Mouse (Mus musculus) kidney, adult 2 months (tissue): ENCODE results near the gene Kmt2b. TPM values are rescaled to one million over a fixed set of nuclear protein-coding genes. Genes with fewer than 3 reads are reported as not detected.

Experiments used
- DNase-seq: peaks from one replicate; pipeline ENCODE4 v3.0.0; 2021
- H3K27ac ChIP-seq: fragments of 200-500 bp; 2 replicates; pipeline ENCODE4 v1.5.1; 2012; ENCODE audit warnings: low read depth, low read length, control low read depth, inconsistent platforms; ENCODE audit not compliant: insufficient read depth
- H3K27me3 ChIP-seq: fragments of 200-500 bp; replicated peaks from 2 replicates; pipeline ENCODE4 v1.6.1; 2012; ENCODE audit warnings: mild to moderate bottlenecking, moderate library complexity, low read length, inconsistent platforms; ENCODE audit not compliant: control insufficient read depth, insufficient read depth
- H3K36me3 ChIP-seq: fragments of 200-500 bp; 2 replicates; pipeline ENCODE4 v1.6.1; 2012; ENCODE audit warnings: mild to moderate bottlenecking, moderate library complexity, low read length, inconsistent platforms; ENCODE audit not compliant: control insufficient read depth, insufficient read depth
- H3K4me1 ChIP-seq: fragments of 200-500 bp; 2 replicates; pipeline ENCODE4 v1.6.1; 2011; ENCODE audit warnings: low read length; ENCODE audit not compliant: control insufficient read depth, insufficient read depth
- H3K4me3 ChIP-seq: fragments of 200-500 bp; 2 replicates; pipeline ENCODE4 v1.5.1; 2011; ENCODE audit warnings: mild to moderate bottlenecking, low read depth, low read length, control low read depth; ENCODE audit not compliant: insufficient read depth
- CTCF ChIP-seq: fragments of 200-500 bp; conservative IDR thresholded peaks from 2 replicates; pipeline ENCODE4 v1.5.1; 2011; ENCODE audit warnings: low read depth, mild to moderate bottlenecking, control low read depth, low read length, moderate library complexity, mixed read lengths; ENCODE audit not compliant: insufficient read depth, insufficient read length
- POLR2A ChIP-seq: fragments of 200-500 bp; IDR thresholded peaks from one replicate; pipeline ENCODE4 v1.6.1; 2011; ENCODE audit warnings: low read depth, low read length, control low read depth
- WGBS: fragments of 180-500 bp; shearing (Covaris S2); methylation state at CpG from one replicate; pipeline ENCODE4 v1.1.7; 2018; 5-methylcytosine and 5-hydroxymethylcytosine counted together
- polyA plus RNA-seq: library from polyadenylated mRNA; depleted of rRNA; stranded (reverse); fragments of >200 nt; gene quantifications from 2 replicates; pipeline ENCODE4 v1.2.3, GENCODE M21; 2012; rRNA removed

The Kmt2b gene
- polyA plus RNA-seq, 1 experiment: 26.7 TPM

GRCm38 (mm10) chr7:30526981-30527380, 61.5 kb downstream of the Kmt2b start:
- TF ChIP-seq POLR2A (no peak), CTCF (no peak)

GRCm38 (mm10) chr7:30526399-30526798, 62.1 kb downstream of the Kmt2b start:
- WGBS: 54% methylated on average over 17 of the region's 17 CpGs
- no peak for TF ChIP-seq CTCF
- TF ChIP-seq POLR2A: no peak
- no peaks in the 10 kb centered on the region for H3K36me3 ChIP-seq
- no peak for DNase-seq
- H3K4me1 ChIP-seq: no peaks in the 10 kb centered on the region
- H3K27ac ChIP-seq: no peak overlapping the region
- no peak overlapping the region for H3K4me3 ChIP-seq
- no peaks in the 10 kb centered on the region for H3K27me3 ChIP-seq

More at GRCm38 (mm10) chr7:30526981-30527380, 61.5 kb downstream of the Kmt2b start:
- 85% methylated on average over 14 of the region's 14 CpGs for WGBS
- Histone ChIP-seq H3K36me3 (no peaks in the 10 kb centered on the region), H3K4me1 (no peaks in the 10 kb centered on the region), H3K27ac (no peak overlapping the region), H3K4me3 (no peak overlapping the region), H3K27me3 (no peaks in the 10 kb centered on the region)
- no peak for DNase-seq

GRCm38 (mm10) chr7:30525954-30526353, 62.6 kb downstream of the Kmt2b start:
- TF ChIP-seq CTCF (no peak), POLR2A (no peak)
- Histone ChIP-seq H3K27ac (no peak overlapping the region), H3K27me3 (no peaks in the 10 kb centered on the region), H3K36me3 (no peaks in the 10 kb centered on the region), H3K4me3 (0 out of 2 replicates have a peak overlapping the region, but pooled peaks have one; percentile 8), H3K4me1 (no peaks in the 10 kb centered on the region)
- 57% methylated on average over 10 of the region's 10 CpGs for WGBS
- DNase-seq: no peak

GRCm38 (mm10) chr7:30524487-30524886, 64.0 kb downstream of the Kmt2b start:
- Histone ChIP-seq H3K4me1 (no peaks in the 10 kb centered on the region), H3K36me3 (no peaks in the 10 kb centered on the region), H3K4me3 (no peak overlapping the region), H3K27me3 (no peaks in the 10 kb centered on the region), H3K27ac (no peak overlapping the region)
- DNase-seq: no peak
- WGBS: 91% methylated on average over 6 of the region's 6 CpGs
- TF ChIP-seq POLR2A (no peak), CTCF (no peak)

- TF ChIP-seq CTCF: no peak
- TF ChIP-seq POLR2A: no peak
- WGBS: 68% methylated on average over 10 of the region's 10 CpGs
- no peak overlapping the region for H3K4me3 ChIP-seq
- H3K4me1 ChIP-seq: no peaks in the 10 kb centered on the region
- no peak for DNase-seq
- no peaks in the 10 kb centered on the region for H3K27me3 ChIP-seq
- no peaks in the 10 kb centered on the region for H3K36me3 ChIP-seq
- H3K27ac ChIP-seq: no peak overlapping the region
These were observed 65.7 kb downstream of the Kmt2b start for GRCm38 (mm10) chr7:30522871-30523270.

GRCm38 (mm10) chr7:30520856-30521255, 67.7 kb downstream of the Kmt2b start:
- Histone ChIP-seq H3K27me3 (no peaks in the 10 kb centered on the region), H3K4me3 (no peak overlapping the region), H3K27ac (no peak overlapping the region), H3K36me3 (no peaks in the 10 kb centered on the region), H3K4me1 (no peaks in the 10 kb centered on the region)
- 71% methylated on average over 5 of the region's 5 CpGs for WGBS
- TF ChIP-seq CTCF: no peak
- no peak for TF ChIP-seq POLR2A
- no peak for DNase-seq

GRCm38 (mm10) chr7:30520396-30520795, 68.1 kb downstream of the Kmt2b start:
- DNase-seq: peak; percentile 17
- Histone ChIP-seq H3K27ac (no peak overlapping the region), H3K4me3 (no peak overlapping the region), H3K36me3 (no peaks in the 10 kb centered on the region), H3K4me1 (no peaks in the 10 kb centered on the region), H3K27me3 (no peaks in the 10 kb centered on the region)
- 53% methylated on average over 4 of the region's 4 CpGs for WGBS
- TF ChIP-seq POLR2A (no peak), CTCF (no peak)

Other genes with a start within 250 kb of the Kmt2b start
- 9.6 and 11.6 TPM in 2 replicates for gene Lrfn3, start 226.0 kb downstream of the Kmt2b start, polyA plus RNA-seq
- 51.3 and 83.0 TPM in 2 replicates for gene Tyrobp, start 175.0 kb downstream of the Kmt2b start, polyA plus RNA-seq
- gene Hcst, start 168.9 kb downstream of the Kmt2b start, polyA plus RNA-seq: 3.7 and 12.0 TPM in 2 replicates
- 1.8 and 3.1 TPM in 2 replicates for gene Nfkbid, start 167.0 kb downstream of the Kmt2b start, polyA plus RNA-seq
- gene Aplp1, start 143.2 kb downstream of the Kmt2b start, polyA plus RNA-seq: 13.0 and 14.2 TPM in 2 replicates
- gene Kirrel2, start 131.0 kb downstream of the Kmt2b start, polyA plus RNA-seq: 0.30 and 0.33 TPM in 2 replicates
- 39.9 and 41.1 TPM in 2 replicates for gene Nphs1, start 130.4 kb downstream of the Kmt2b start, polyA plus RNA-seq
- 218 and 246 TPM in 2 replicates for gene Prodh2, start 95.1 kb downstream of the Kmt2b start, polyA plus RNA-seq
- gene Arhgap33, start 53.7 kb downstream of the Kmt2b start, polyA plus RNA-seq: 7.4 and 7.8 TPM in 2 replicates
- 21.6 and 50.4 TPM in 2 replicates for gene Hspb6, start 36.5 kb downstream of the Kmt2b start, polyA plus RNA-seq
- gene Proser3, start 36.4 kb downstream of the Kmt2b start, polyA plus RNA-seq: 7.1 and 8.5 TPM in 2 replicates
- 29.0 and 33.8 TPM in 2 replicates for gene Lin37, start 28.9 kb downstream of the Kmt2b start, polyA plus RNA-seq
- 47.9 and 54.5 TPM in 2 replicates for gene U2af1l4, start 25.4 kb downstream of the Kmt2b start, polyA plus RNA-seq
- 1.5 and 1.9 TPM in 2 replicates for gene Gm49396, start 25.4 kb downstream of the Kmt2b start, polyA plus RNA-seq
- 168 and 223 TPM in 2 replicates for gene Psenen, start 25.1 kb downstream of the Kmt2b start, polyA plus RNA-seq
- 5.2 and 5.4 TPM in 2 replicates for gene Igflr1, start 23.3 kb downstream of the Kmt2b start, polyA plus RNA-seq
- 1.3 and 1.4 TPM in 2 replicates for gene Zbtb32, start 10.2 kb upstream of the Kmt2b start, polyA plus RNA-seq
- gene Upk1a, start 24.1 kb upstream of the Kmt2b start, polyA plus RNA-seq: 23.6 and 34.5 TPM in 2 replicates
- gene Cox6b1, start 37.4 kb upstream of the Kmt2b start, polyA plus RNA-seq: 1,228 and 1,575 TPM in 2 replicates
- not detected in 2 replicates for gene Etv2, start 47.1 kb upstream of the Kmt2b start, polyA plus RNA-seq
- gene Rbm42, start 61.6 kb upstream of the Kmt2b start, polyA plus RNA-seq: 46.0 and 51.4 TPM in 2 replicates
- 8.9 and 9.1 TPM in 2 replicates for gene Haus5, start 76.3 kb upstream of the Kmt2b start, polyA plus RNA-seq
- gene Pmis2, start 82.9 kb upstream of the Kmt2b start, polyA plus RNA-seq: not detected in 2 replicates
- gene 2200002J24Rik, start 110.2 kb upstream of the Kmt2b start, polyA plus RNA-seq: 0.96 and 1.4 TPM in 2 replicates
- gene Atp4a, start 123.5 kb upstream of the Kmt2b start, polyA plus RNA-seq: 33.1 and 39.1 TPM in 2 replicates
- 457 and 511 TPM in 2 replicates for gene Tmem147, start 140.8 kb upstream of the Kmt2b start, polyA plus RNA-seq
- gene Gapdhs, start 155.0 kb upstream of the Kmt2b start, polyA plus RNA-seq: 0.31 and 0.86 TPM in 2 replicates
- 1.4 and 1.9 TPM in 2 replicates for gene Sbsn, start 162.7 kb upstream of the Kmt2b start, polyA plus RNA-seq
- 2.1 and 2.2 TPM in 2 replicates for gene Dmkn, start 175.0 kb upstream of the Kmt2b start, polyA plus RNA-seq
- gene Krtdap, start 199.2 kb upstream of the Kmt2b start, polyA plus RNA-seq: 0.50 TPM in 1 of 2 replicates, not detected in the other
- 1.2 and 1.4 TPM in 2 replicates for gene Ffar2, start 235.0 kb upstream of the Kmt2b start, polyA plus RNA-seq